Mouse (Mus musculus) brain, embryonic 14.5 days (tissue): ENCODE results near the gene Asb18. TPM values are rescaled to one million over a fixed set of nuclear protein-coding genes. Genes with fewer than 3 reads are reported as not detected.

ENCODE experiments used
- DNase-seq: peaks from one replicate; pipeline ENCODE4 v3.0.0-alpha.2; 2011; ENCODE audit warnings: low read depth
- CTCF ChIP-seq: fragments of 200-500 bp; IDR thresholded peaks from 2 replicates; pipeline ENCODE4 v1.5.1; 2012; ENCODE audit warnings: inconsistent platforms, mild to moderate bottlenecking, moderate library complexity, borderline replicate concordance; ENCODE audit not compliant: insufficient read depth, insufficient read length; ENCODE audit errors: extremely low read depth
- POLR2A ChIP-seq: fragments of 200-500 bp; IDR thresholded peaks from 2 replicates; pipeline ENCODE4 v1.6.1; 2012; ENCODE audit warnings: mild to moderate bottlenecking, inconsistent platforms, borderline replicate concordance; ENCODE audit not compliant: poor library complexity, insufficient read depth, insufficient read length, severe bottlenecking; ENCODE audit errors: extremely low read depth
- polyA plus RNA-seq: library from polyadenylated mRNA; depleted of rRNA; stranded (reverse); fragments of >200 nt; gene quantifications from 2 replicates; pipeline ENCODE4 v1.2.3, GENCODE M21; 2012

Asb18 gene
- polyA plus RNA-seq, 1 experiment: 0.59 TPM

DNA sequence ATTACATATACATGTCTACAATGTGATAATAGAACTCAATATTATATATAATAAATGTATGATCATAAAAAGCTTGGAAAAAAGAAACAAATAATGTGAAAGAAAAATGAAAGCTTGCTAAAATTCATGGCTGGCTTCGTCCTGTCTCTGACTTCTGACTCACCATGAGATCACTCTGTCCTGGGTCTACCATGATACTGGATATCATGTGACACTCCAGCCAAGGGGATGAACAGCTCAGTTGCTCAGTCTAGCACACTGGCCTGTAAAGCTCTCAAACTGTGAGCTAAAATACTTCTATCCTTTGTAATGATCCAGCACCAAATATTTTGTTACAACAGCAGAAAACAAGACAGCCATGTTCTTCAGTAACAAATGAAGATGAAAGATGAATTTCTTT is 4.4 kb downstream of the Asb18 start:
- DNase-seq: no peak

GRCm38 (mm10) chr1:90009188-90009587 is 5.3 kb downstream of the Asb18 start:
- peak; percentile 75 for DNase-seq
- TF ChIP-seq POLR2A: no peak
- TF ChIP-seq CTCF: no peak

More for the DNA sequence above, 4.4 kb downstream of the Asb18 start:
- TF ChIP-seq POLR2A (no peak), CTCF (no peak)

GRCm38 (mm10) chr1:90006666-90007065 is 7.8 kb downstream of the Asb18 start:
- TF ChIP-seq CTCF (no peak), POLR2A (no peak)
- peak; percentile 65 for DNase-seq

DNA sequence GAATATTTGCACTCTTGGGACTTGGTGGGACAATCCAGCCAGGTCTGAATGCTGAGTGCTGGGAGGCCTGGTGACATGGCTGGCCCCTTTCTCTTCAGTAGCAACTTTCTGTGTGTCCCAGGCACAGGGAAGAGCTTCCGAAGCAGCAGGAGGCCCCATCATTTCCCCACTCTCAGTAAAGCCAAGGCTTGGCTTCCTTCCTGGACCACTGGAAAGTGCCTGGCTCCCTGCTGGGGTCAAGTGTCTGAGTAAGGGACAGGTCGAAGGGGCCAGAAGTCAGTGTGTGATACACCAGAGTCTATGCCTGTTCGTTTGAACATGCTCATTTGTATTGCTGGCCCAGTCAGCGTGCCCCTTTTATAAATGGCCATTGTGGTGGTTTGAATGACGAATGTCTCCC is 13.5 kb downstream of the Asb18 start:
- TF ChIP-seq CTCF (no peak), POLR2A (no peak)
- DNase-seq: no peak

DNA sequence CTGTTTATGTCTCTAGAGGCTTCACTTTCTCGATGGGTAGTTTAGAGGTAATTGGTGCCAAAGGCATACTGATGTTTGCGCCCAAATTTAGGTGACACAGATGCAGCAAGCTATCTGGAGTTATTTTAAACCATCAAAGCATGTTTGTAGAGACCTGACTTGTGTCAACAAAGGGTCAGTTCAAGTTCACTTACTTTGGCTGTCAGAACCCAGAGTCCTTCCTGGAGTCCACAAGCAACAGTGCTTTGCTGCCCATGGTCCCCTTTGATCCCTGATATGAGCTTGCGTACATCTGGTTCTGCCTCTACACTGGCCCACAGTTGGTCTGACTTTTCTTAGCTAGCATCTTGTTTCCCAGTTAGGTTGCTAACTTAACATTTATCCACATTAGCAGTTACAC is 14.6 kb downstream of the Asb18 start:
- no peak for DNase-seq
- TF ChIP-seq CTCF: no peak
- TF ChIP-seq POLR2A: no peak

DNA sequence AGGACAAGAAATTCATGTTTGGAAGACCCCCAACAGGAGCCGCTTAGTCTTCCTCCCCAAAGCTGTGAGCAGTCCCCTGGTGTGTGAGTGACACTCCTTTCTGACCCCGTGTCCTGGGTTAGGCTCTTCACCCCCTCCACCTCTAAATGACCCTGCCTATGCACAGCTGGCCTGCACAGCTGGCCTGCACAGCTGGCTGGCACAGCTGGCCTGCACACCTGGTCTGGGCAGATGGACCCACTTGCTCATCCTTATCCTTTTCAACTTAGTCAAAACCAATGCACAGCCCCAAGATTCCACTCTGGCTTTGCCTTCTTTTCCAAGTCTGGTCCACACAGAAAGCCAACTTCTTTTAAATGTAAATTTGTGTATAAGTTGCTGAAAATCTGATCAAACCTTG is 15.8 kb downstream of the Asb18 start:
- no peak for TF ChIP-seq CTCF
- no peak for TF ChIP-seq POLR2A
- DNase-seq: no peak

DNA sequence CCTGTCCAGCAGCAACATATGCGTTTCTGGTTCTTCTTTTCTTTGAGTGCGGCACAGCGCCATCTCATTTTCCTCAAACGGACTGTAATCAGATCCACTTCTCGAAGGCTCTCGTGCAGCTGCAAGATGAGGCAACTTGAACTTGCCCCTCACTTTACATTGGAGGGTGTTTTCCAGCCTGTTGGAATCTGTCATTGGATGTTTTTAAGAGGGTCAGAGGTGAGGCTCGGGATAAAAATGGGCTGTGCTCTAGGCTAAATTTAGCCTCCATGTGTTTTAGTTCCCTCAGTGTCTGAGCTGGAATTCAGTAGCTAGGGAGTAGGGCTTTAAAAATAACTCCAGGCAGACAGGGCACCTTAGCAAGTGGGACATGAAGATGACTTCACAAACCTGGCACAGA is 16.4 kb downstream of the Asb18 start:
- no peak for TF ChIP-seq CTCF
- no peak for TF ChIP-seq POLR2A

DNA sequence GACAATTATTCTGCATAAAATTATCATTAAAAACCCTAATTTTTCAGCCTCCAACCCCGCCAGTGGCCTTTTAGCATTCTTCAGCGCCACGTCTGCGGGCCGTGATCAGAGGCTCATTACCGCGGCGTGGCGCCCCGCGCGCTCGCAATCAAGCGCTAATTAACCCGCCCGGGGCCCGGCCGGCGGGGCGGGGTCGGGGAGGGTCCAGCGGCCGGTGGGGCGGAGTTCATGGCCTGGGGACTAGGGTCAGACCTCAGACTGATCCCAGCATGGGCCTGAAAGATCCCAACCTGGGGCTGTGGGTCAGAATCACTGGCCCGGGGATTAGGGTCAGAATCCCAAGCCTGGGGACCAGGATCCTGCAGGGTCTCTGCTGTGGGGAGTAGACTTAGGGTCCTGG is 22.2 kb downstream of the Asb18 start:
- TF ChIP-seq CTCF (no peak), POLR2A (no peak)
- DNase-seq: peak; percentile 20

More for the DNA sequence above, 16.4 kb downstream of the Asb18 start:
- DNase-seq: peak; percentile 16

DNA sequence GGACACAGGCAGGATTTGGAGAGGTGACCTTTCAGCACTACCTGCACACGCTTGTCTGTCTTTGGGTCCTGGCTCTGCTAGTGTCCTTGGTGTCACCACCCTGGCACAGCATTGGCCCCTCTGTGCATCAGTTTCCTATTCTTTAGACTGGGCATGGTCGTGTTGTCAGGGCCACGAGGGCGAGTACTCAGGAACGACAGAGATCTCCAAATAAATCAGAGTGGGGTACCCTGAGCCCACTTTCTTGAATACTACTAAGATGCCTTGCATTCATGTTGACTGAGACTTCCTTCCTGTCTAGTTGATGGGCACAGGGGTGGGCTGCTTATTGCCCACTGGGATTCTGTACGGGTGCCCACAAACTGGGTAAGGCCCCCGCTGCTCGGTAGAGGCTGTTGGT is 37.2 kb downstream of the Asb18 start:
- DNase-seq: no peak
- TF ChIP-seq CTCF (no peak), POLR2A (no peak)

GRCm38 (mm10) chr1:89976411-89976810 is 38.1 kb downstream of the Asb18 start:
- TF ChIP-seq POLR2A (no peak), CTCF (no peak)
- DNase-seq: no peak

GRCm38 (mm10) chr1:89974541-89974940 is 39.9 kb downstream of the Asb18 start:
- TF ChIP-seq CTCF (no peak), POLR2A (no peak)
- no peak for DNase-seq

GRCm38 (mm10) chr1:89971848-89972247 is 42.6 kb downstream of the Asb18 start:
- DNase-seq: no peak
- no peak for TF ChIP-seq CTCF
- no peak for TF ChIP-seq POLR2A
